Mouse (Mus musculus) c-Kit-negative CD71-positive TER-119-positive erythroid progenitor cells, embryonic 14.5 days (primary cell): ENCODE results near the gene Naa15.
A peak's percentile ranks its signal among the peaks of the same experiment; 100 is the strongest.
"Not testable (repeated sequence)": the region's sequence is repeated elsewhere in the genome, so short reads cannot be mapped to it uniquely, and the experiment has no call there.

Experiments used
- DNase-seq: peaks from one replicate; pipeline ENCODE4 v3.0.0-alpha.2; 2013; ENCODE audit warnings: low read depth, low spot score

Naa15 gene

GRCm38 (mm10) chr3:51434364-51434763 is 19.4 kb downstream of the Naa15 start:
- DNase-seq, result not testable (repeated sequence)

DNA sequence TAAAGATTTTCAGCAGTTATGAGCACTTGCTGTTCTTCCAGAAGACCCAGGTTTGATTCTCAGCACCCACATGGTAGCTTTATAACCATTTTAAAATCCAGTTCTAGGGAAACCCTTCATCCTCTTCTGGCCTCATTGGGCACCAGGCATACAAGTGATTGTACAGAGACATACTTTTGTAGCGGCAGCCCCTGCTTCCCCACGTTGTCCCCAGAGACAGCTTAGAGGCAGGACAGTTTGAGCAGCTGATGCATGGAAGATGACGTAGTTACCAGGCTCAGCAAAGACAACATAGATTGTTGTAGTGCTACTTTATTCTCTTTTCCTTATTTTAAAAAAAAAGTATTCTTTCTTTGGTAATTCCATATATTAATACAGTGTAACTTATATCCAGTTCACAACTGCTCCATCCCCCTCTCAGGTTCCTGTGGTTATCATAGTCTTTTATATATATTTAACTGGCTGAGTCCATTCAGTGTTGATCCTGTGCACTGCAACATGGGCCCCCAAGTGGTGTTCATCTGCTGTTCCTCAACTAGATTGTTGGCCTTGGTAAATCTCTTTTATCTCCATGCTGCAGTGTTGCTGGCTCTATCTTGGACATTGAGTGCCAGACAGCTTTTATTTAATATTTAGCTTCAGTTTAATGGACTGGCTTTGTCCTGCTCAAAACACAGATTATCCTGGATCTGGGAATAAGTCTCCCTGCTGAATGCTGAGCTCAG is 20.1 kb downstream of the Naa15 start:
- DNase-seq, result no peak

- DNase-seq, result no peak
Observed at GRCm38 (mm10) chr3:51468530-51468929, 53.6 kb downstream of the Naa15 start.

DNA sequence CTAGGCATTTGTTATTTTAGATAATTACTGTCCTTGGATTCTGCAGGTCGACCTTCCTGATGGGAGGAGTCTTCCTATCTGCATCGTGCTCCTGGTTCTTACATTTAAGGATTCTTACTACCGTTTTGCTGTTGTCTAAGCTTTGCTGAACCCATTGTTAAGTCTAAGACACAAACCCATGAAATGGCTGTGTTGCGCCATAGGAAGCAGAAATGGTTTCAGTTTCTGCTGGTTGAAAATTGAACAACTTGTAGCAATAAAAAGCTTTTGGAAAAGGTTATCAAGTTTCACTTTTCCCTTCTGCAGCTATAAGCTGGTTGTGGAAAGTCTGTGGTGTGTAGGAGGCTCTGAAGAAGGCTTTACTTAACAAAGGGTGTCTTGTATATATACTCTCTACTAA is 60.8 kb downstream of the Naa15 start:
- DNase-seq, result no peak

DNA sequence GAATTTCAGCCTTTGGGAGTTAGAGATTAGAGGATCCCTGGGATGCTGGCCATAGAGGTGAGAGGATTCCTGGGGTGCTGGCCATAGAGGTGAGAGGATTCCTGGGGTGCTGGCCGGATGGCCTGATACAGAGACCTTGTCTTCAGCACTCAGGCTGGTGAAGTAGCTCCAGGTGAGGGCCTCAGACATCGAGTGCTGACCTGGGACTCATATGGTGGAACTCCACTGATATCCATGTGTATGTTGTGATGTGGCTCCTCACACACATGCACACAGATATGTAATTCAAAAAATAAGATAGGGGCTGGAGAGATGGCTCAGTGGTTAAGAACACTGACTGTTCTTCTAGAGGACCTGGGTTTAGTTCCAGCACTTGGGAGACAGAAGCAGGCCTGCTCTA is 64.9 kb downstream of the Naa15 start:
- DNase-seq, result no peak

DNA sequence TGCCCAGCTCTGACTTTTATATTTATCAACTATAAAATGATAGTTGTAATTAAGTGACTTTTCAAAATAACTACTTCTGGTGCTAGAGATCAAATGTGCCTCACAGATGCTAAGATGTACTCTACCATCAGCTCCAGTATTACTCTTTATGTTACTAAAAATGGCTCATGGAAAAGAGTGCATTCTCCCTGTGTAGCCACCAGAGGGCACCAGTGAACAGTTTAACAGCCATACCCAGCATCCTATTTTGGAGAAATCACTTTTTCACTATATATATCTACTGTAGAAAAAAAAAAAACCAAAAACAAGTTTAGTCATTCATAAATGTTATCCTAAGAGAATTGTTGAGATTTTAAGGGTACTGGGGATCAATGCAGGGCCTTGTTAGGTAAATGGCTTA is 66.1 kb downstream of the Naa15 start:
- peak; percentile 53 for DNase-seq

DNA sequence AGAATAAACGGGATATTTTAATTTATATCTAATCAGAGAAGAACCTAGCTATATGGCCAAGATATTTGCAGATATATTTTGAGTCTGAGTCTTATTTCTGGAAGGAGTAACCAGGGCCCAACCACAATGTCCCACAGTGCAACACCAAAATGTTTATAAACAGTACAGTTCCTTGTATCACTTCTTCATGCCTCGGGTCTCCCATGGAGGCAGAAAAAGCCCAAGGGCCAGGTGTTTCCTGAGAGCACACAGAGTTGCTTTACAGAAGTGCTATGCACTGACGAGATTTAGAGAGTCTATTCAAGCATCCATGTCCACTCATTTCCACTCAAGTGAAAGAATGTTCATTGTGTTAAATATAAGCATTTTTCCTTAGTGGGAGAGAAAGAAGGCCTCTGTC is 66.9 kb downstream of the Naa15 start:
- DNase-seq, result no peak

DNA sequence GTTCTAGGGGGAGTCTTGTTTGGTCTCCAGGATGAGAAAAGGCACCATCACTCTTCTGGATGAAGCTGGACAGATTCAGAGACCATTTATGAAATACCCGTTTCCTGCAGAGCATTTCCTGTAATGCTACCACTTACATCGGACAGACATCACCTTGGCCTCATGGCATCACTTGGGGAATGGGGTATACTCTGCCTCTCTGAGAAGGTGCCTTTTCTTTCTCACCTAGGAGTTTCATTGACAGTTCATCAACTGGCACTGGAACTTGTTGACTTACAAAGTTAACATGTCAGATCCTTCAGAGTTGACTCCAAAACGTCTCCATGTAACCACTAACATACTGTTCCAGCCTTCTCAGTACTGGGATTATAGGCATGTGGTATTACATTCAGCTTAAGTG is 67.8 kb downstream of the Naa15 start:
- no peak for DNase-seq

GRCm38 (mm10) chr3:51483741-51484359 is 68.9 kb downstream of the Naa15 start, which contains the start of gene Rab33b:
Gene Rab33b, plus strand, starts transcription at chr3:51483920.
- peak; percentile 80 for DNase-seq

GRCm38 (mm10) chr3:51484370-51484769 is 69.4 kb downstream of the Naa15 start:
- DNase-seq, result no peak

- no peak for DNase-seq
Observed at GRCm38 (mm10) chr3:51485347-51485746, 70.4 kb downstream of the Naa15 start.

DNA sequence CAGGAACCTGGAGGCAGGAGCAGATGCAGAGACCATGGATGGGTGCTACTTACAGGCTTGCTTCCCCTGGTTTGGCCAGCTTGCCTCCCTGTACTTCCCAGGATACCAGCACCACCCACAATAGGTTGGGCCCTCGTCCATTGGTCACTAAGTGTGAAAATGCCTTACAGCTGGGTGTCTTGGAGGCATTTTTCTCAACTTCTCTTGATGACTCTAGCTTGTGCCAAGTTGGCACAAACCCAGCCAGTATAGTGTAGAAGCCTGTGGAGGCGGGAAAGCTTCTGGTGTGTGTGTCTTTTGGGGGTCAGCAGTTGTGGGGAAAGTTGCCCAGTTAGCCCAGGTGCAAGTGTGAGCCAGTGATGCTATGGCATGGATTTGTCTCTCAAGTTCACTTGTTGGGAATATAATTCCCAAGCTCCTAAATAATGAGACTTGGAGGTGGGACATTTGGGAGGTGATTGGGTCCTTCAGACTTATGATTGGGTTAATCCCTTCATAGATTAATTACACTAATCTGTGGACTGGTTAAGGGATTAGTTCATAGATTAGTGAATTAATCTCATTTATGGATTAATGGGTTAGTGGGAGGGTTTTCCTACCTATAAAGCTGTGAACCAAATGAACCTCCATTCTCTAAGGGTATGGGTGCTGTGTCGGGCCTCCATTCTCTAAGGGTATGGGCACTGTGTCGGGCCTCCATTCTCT is 71.7 kb downstream of the Naa15 start:
- no peak for DNase-seq

- no peak for DNase-seq
Observed at GRCm38 (mm10) chr3:51490088-51490753, 75.3 kb downstream of the Naa15 start.

GRCm38 (mm10) chr3:51493272-51493838 is 78.4 kb downstream of the Naa15 start:
- no peak for DNase-seq

GRCm38 (mm10) chr3:51494466-51494865 is 79.5 kb downstream of the Naa15 start:
- no peak for DNase-seq

- DNase-seq, result no peak
Observed at GRCm38 (mm10) chr3:51495646-51496045, 80.7 kb downstream of the Naa15 start.

- no peak for DNase-seq
Observed at GRCm38 (mm10) chr3:51497978-51498377, 83.0 kb downstream of the Naa15 start.

GRCm38 (mm10) chr3:51498659-51499058 is 83.7 kb downstream of the Naa15 start:
- no peak for DNase-seq

DNA sequence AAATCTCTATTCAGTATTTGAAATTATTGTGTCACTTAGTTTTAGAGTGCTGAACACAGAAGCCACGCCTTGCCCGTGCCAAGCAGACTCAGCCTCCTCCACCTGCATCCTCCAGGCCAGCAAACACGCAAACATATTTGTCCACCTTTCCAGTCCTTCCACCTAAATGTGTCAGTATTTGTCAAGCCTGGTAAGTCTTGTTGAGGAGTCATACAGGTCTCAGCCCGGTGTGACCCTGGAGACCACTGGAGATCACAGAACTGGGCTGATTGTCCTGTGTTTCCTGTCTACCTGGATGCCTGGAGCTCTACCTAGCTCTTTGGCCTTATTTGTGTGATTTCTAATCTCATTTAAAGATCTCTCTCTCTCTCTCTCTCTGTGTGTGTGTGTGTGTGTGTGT is 84.9 kb downstream of the Naa15 start:
- DNase-seq, result no peak

DNA sequence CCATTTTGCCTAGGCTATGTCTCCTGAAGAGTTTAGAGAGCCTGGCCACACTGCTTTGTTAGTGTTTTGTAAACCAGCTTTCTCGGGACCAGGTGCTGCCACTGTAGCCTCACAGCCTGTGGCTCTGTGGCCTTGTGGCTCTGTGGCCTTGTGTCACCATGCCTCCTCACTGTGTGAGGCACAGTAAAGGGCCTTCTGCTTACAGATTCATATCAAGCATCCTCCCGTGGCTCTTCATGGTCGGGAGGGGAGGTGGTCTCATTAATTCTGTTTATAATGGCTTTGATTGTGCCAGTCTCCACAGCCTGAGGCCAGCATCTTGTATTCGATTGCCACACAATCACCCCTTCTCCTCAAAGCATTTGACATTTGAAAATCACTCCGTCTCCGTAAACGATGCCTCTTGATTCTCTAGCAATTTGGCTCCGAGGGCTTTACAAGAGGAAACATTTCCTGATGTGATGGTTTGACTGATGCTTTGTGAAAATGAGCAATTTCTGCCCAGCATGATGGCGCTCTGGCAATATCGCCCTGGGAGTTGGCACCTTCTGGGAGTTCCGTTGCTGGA is 89.5 kb downstream of the Naa15 start:
- no peak for DNase-seq

DNA sequence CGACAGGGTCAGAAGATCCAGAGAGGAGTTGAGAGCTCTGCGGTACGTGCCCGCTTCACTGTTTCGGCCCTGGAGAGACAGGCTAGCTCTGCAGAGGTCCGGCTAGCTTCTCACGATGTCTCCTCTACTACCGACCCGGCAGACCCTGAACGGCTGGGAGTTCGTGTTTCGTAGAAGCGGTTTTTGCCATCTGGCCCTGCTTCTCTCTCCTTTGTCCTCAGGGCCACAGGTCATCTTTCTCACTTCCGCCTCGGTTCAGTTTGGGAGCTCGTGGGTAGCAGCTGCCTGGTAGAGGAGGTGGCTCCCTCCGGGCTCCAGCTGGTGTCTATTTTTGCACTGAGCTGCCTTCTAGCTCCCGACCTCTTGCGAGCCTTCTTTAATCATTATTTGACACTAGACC is 90.5 kb downstream of the Naa15 start:
- no peak for DNase-seq

- DNase-seq, result peak; percentile 52
Observed at GRCm38 (mm10) chr3:51510903-51511302, 96.0 kb downstream of the Naa15 start.
